Mouse (Mus musculus) brain, embryonic 14.5 days (tissue): ENCODE measurements at regions not wholly inside any gene's neighbourhood (a gene's known extent, or its start where the extent isn't known, plus 50 kb on each side); places are given as distances from the start of the nearest gene placed in this dataset.

Experiments used
- CTCF ChIP-seq: fragments of 200-500 bp; IDR thresholded peaks from 2 replicates; pipeline ENCODE4 v1.5.1; 2012; ENCODE audit warnings: inconsistent platforms, mild to moderate bottlenecking, moderate library complexity, borderline replicate concordance; ENCODE audit not compliant: insufficient read depth, insufficient read length; ENCODE audit errors: extremely low read depth
- POLR2A ChIP-seq: fragments of 200-500 bp; IDR thresholded peaks from 2 replicates; pipeline ENCODE4 v1.6.1; 2012; ENCODE audit warnings: mild to moderate bottlenecking, inconsistent platforms, borderline replicate concordance; ENCODE audit not compliant: poor library complexity, insufficient read depth, insufficient read length, severe bottlenecking; ENCODE audit errors: extremely low read depth

GRCm38 (mm10) chr2:148116033-148116790 lies 69.4 kb upstream of the Foxa2 start:
- TF ChIP-seq CTCF (no peak), POLR2A (no peak)
